ENCODE assay signal across 23 mouse cellular contexts in genomic region chr16:76367261-76367908, GRCm38 (mm10). TPM values are rescaled to one million over a fixed set of nuclear protein-coding genes. Genes with fewer than 3 reads are reported as not detected.
DNase-seq lines count a peak whose midpoint lies in the region; ATAC-seq and TF ChIP-seq lines count a peak whose summit lies in the region.
"Had no signal": no experiment of that assay in that cellular context is flagged by ENCODE, and none has a peak within 500 bp of the region (broad histone marks: within the 10 kb centered on the region; RNA-seq: fewer than 3 reads in every experiment).

No protein-coding gene starts in this region.

- peaks cover 17% of the 10 kb centered on the region; the same call in 1 of the 2 replicates for H3K4me1 ChIP-seq in lung, postnatal 0 days (ENCODE audit: insufficient read depth, low read depth, low read length)
- H3K4me1 ChIP-seq in lung, adult 2 months (ENCODE audit: control insufficient read depth, insufficient read depth, low read length): peaks cover 16% of the 10 kb centered on the region
- H3K4me1 ChIP-seq in stomach, postnatal 0 days (replicated peaks; ENCODE audit: control insufficient read depth, insufficient read depth): peaks cover 12% of the 10 kb centered on the region; the same call in 1 of the 2 replicates

- intact Hi-C loops in heart, postnatal 36 days (cut with DNase I): loop anchor here (2.0 kb wide), 1 partner anchor 141 kb away; no protein-coding TSS in a partner anchor
- intact Hi-C loops in left cerebral cortex, postnatal 25 days (cut with DNase I): no loop called here

- peak; percentile 31 for DNase-seq in heart, adult 8-10 months (ENCODE audit: low spot score)
- no peak for DNase-seq in heart, postnatal 36 days
- DNase-seq in lung, postnatal 0 days (ENCODE audit: low spot score): peak; percentile 39
- DNase-seq in lung, adult 2 months: no peak
- DNase-seq in NIH3T3 (ENCODE audit: low read depth): peak; percentile 2
- peak; percentile 33 for DNase-seq in stomach, postnatal 0 days (ENCODE audit: low spot score)
- DNase-seq in layer of hippocampus, adult 2 months (ENCODE audit: low spot score in 2 of 2): no peak
- no peak for DNase-seq in left cerebral cortex, postnatal 25 days (ENCODE audit: low spot score in 2 of 2)
- DNase-seq: B cell, adult 2 months; cerebellum, adult 9-11 months; gastrocnemius, postnatal 36 days; heart, postnatal 10 days; kidney, postnatal 4 days; lung, embryonic 14.5 days; right cerebral cortex, postnatal 4 days; thymus, postnatal 14 days had no signal

- no peak overlapping the region for H3K9ac ChIP-seq in lung, postnatal 0 days (replicated peaks; ENCODE audit: low read depth)
- H3K9ac ChIP-seq in stomach, postnatal 0 days (ENCODE audit: low read length): no peak overlapping the region
- H3K9ac ChIP-seq: embryonic facial prominence, embryonic 12.5 days; forebrain, embryonic 15.5 days; hindbrain, embryonic 12.5 days; limb, embryonic 13.5 days; lung, embryonic 14.5 days had no signal

- H3K36me3 ChIP-seq in lung, postnatal 0 days (ENCODE audit: insufficient read depth, low read length): no peaks in the 10 kb centered on the region
- H3K36me3 ChIP-seq in stomach, postnatal 0 days (ENCODE audit: control insufficient read depth, insufficient read depth, low read length): no peaks in the 10 kb centered on the region
- H3K36me3 ChIP-seq: forebrain, embryonic 15.5 days; hindbrain, embryonic 12.5 days had no signal

- no peak overlapping the region for H3K27ac ChIP-seq in lung, postnatal 0 days (ENCODE audit: low read length)
- no peak overlapping the region for H3K27ac ChIP-seq in stomach, postnatal 0 days (replicated peaks)
- H3K27ac ChIP-seq in layer of hippocampus, adult 2 months: no peak overlapping the region
- H3K27ac ChIP-seq: embryonic facial prominence, embryonic 12.5 days; forebrain, embryonic 15.5 days; hindbrain, embryonic 12.5 days; limb, embryonic 13.5 days had no signal

- no peak overlapping the region for H3K4me3 ChIP-seq in lung, postnatal 0 days (ENCODE audit: low read depth, low read length)
- no peak overlapping the region for H3K4me3 ChIP-seq in lung, adult 2 months (replicated peaks; ENCODE audit: extremely low read depth, low read depth, low read length)
- no peak overlapping the region for H3K4me3 ChIP-seq in stomach, postnatal 0 days (ENCODE audit: low read depth, low read length)
- H3K4me3 ChIP-seq in layer of hippocampus, adult 2 months: no peak overlapping the region
- H3K4me3 ChIP-seq: embryonic facial prominence, embryonic 12.5 days; erythroblast, embryonic 14.5 days; forebrain, embryonic 15.5 days; hindbrain, embryonic 12.5 days; limb, embryonic 13.5 days had no signal

- peak overlapping the region; percentile 30 for H3K4me2 ChIP-seq in lung, postnatal 0 days (replicated peaks; ENCODE audit: low read depth, low read length)
- no peak overlapping the region for H3K4me2 ChIP-seq in stomach, postnatal 0 days (replicated peaks; ENCODE audit: low read depth)
- H3K4me2 ChIP-seq: embryonic facial prominence, embryonic 12.5 days; forebrain, embryonic 15.5 days; heart, embryonic 11.5 days; hindbrain, embryonic 12.5 days; limb, embryonic 13.5 days; lung, embryonic 14.5 days had no signal

- no peak for ATAC-seq in lung, postnatal 0 days
- ATAC-seq in stomach, postnatal 0 days (ENCODE audit: low FRiP score, low TSS enrichment): peak; percentile 46; the same call in 1 of the 2 replicates
- ATAC-seq: forebrain, embryonic 15.5 days; midbrain, embryonic 16.5 days had no signal

- no peaks in the 10 kb centered on the region for H3K27me3 ChIP-seq in lung, postnatal 0 days (replicated peaks; ENCODE audit: insufficient read depth, low read length)
- H3K27me3 ChIP-seq in stomach, postnatal 0 days (ENCODE audit: control insufficient read depth, insufficient read depth, low read length): no peaks in the 10 kb centered on the region
- H3K27me3 ChIP-seq: embryonic facial prominence, embryonic 12.5 days; forebrain, embryonic 15.5 days; hindbrain, embryonic 12.5 days; limb, embryonic 13.5 days had no signal

- TF ChIP-seq CTCF in lung, postnatal 0 days (IDR thresholded peaks at IDR 0.05): no peak; the same call in 1 of the 2 replicates
- no peak for TF ChIP-seq CTCF in lung, adult 2 months (IDR thresholded peaks at IDR 0.05; ENCODE audit: insufficient read depth, low read length)
- 0 out of 2 replicates have a peak, but pooled peaks have one; percentile 3 for TF ChIP-seq CTCF in stomach, postnatal 0 days (IDR thresholded peaks at IDR 0.05; ENCODE audit: low read depth)
- TF ChIP-seq CTCF in layer of hippocampus, adult 2 months (conservative IDR thresholded peaks at IDR 0.05): no peak

- TF ChIP-seq POLR2A in lung, adult 2 months (IDR thresholded peaks at IDR 0.05; ENCODE audit: borderline replicate concordance, extremely low read depth, low read depth, low read length): no peak

- TF ChIP-seq EP300 in lung, postnatal 0 days (IDR thresholded peaks at IDR 0.05): no peak
- no peak for TF ChIP-seq EP300 in stomach, postnatal 0 days (optimal IDR thresholded peaks at IDR 0.05)

- H3K9me3 ChIP-seq in lung, postnatal 0 days (ENCODE audit: low read length): no peaks in the 10 kb centered on the region
- H3K9me3 ChIP-seq in stomach, postnatal 0 days (ENCODE audit: control insufficient read depth, low read length): no peaks in the 10 kb centered on the region
- H3K9me3 ChIP-seq: embryonic facial prominence, embryonic 12.5 days; forebrain, embryonic 15.5 days; hindbrain, embryonic 12.5 days; limb, embryonic 13.5 days had no signal

- WGBS in lung, postnatal 0 days: 49% methylated on average over 12 of the region's 12 CpGs
- WGBS in lung, adult 2 months: 53% methylated on average over 12 of the region's 12 CpGs
- WGBS in stomach, postnatal 0 days: 56% methylated on average over 12 of the region's 12 CpGs

RNA-seq across cellular contexts. Expression of gene Nrip1, which starts 6.2 kb away (rescaled TPM):
- total RNA-seq in heart, adult 8-10 months (2022): 10 to 100 TPM; 20.7 to 25.8 (median 24.1) TPM
- 10 to 100 TPM; 28.0 to 31.3 TPM for total RNA-seq in heart, postnatal 36 days (2021)
- 25.3 and 29.6 TPM in 2 replicates for polyA plus RNA-seq in lung, postnatal 0 days (2015; fragmentation: Nextera tagmentation; extraction: Ambion mirVana)
- 7.6 and 8.0 TPM in 2 replicates for polyA plus RNA-seq in lung, adult 2 months (2012; rRNA removed)
- 13.0 and 15.7 TPM in 2 replicates for polyA plus RNA-seq in stomach, postnatal 0 days (2015; fragmentation: Nextera tagmentation; extraction: Ambion mirVana)
- total RNA-seq in layer of hippocampus, adult 2 months (2021): 10 to 100 TPM; 56.1 to 60.0 TPM
- total RNA-seq in left cerebral cortex, postnatal 25 days (2021): 10 to 100 TPM; 49.7 to 60.8 TPM

Comparison
In these comparisons a context has a peak if more than half of its experiments do, and no peak if none do; other contexts are left out.
1. DNase-seq: peak in heart, adult 8-10 months (single experiment), lung, postnatal 0 days (single experiment), NIH3T3 (single experiment) and stomach, postnatal 0 days (single experiment); none in heart, postnatal 36 days (0 of 2), lung, adult 2 months (single experiment), layer of hippocampus, adult 2 months (0 of 2) and left cerebral cortex, postnatal 25 days (0 of 2).